Comparison of ENCODE assay signal across 26 mouse cellular contexts in the genomic region with DNA sequence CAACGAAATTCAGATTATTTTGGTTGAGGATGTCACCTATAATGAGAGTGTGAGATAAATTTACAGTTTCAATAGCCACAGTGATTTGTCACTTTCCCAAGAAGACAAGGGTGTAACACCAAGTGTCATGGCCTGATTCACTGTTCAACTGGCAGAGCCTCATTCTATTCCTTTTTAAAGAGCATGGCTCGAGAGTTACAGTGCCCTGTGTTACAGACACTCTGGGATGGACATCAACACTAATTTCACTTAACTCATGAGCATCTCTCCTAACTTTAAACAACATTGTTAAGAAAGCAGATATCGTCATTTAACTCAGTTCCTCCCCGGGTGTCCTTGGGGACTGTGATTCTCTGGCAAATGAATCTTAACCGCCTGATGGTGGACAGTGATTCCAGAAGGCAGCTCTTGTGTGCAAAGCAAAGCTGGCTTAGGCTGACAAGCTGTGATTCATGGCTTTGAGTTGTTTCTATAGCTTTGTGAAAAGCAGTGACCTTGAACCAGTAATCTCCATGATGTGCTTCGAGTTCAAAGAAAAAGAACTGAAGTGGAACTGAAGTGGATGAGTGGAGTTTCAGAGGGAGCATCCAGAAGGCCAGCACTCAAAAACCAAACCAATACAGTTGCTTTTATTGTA.
DNase-seq lines count a peak whose midpoint lies in the region; ATAC-seq lines count a peak whose summit lies in the region.
"Had no signal": no experiment of that assay in that cellular context is flagged by ENCODE, and none has a peak within 500 bp of the region (broad histone marks: within the 10 kb centered on the region; RNA-seq: fewer than 3 reads in every experiment).

No protein-coding gene starts in this region.

- no peaks in the 10 kb centered on the region for H3K27me3 ChIP-seq in hindbrain, embryonic 11.5 days (ENCODE audit: control insufficient read depth, insufficient read depth, low read length)
- no peaks in the 10 kb centered on the region for H3K27me3 ChIP-seq in hindbrain, embryonic 12.5 days
- no peaks in the 10 kb centered on the region for H3K27me3 ChIP-seq in midbrain, embryonic 11.5 days (ENCODE audit: control insufficient read depth, insufficient read depth, low read length)
- H3K27me3 ChIP-seq in midbrain, embryonic 16.5 days (ENCODE audit: control insufficient read depth, insufficient read depth, low read depth, low read length): no peaks in the 10 kb centered on the region
- H3K27me3 ChIP-seq: heart, embryonic 12.5 days; hindbrain, embryonic 15.5 days; megakaryocyte, embryonic 14.5 days had no signal

- 64% methylated on average over 6 of the region's 6 CpGs for whole genome bisulfite sequencing in hindbrain, embryonic 11.5 days
- 52% methylated on average over 6 of the region's 6 CpGs for WGBS in hindbrain, embryonic 12.5 days
- 34% methylated on average over 6 of the region's 6 CpGs for WGBS in midbrain, embryonic 11.5 days
- WGBS in midbrain, embryonic 16.5 days: 26% methylated on average over 6 of the region's 6 CpGs

- DNase-seq in hindbrain, embryonic 11.5 days (ENCODE audit: low spot score): peak; percentile 9
- peak; percentile 89 for DNase-seq in midbrain, embryonic 11.5 days (ENCODE audit: low spot score, missing footprints)
- DNase-seq in embryo, embryonic 11.5 days (ENCODE audit: low read depth, low spot score): peak; percentile 1
- DNase-seq in retina, postnatal 1 day: peak; percentile 32
- DNase-seq in spleen, adult 12 weeks (ENCODE audit: low spot score): no peak
- DNase-seq: adrenal gland, adult 2 months; cerebellum, adult 11-12 months; gastrocnemius, adult 2 months; heart, adult 11 months; heart, postnatal 14 days; kidney, postnatal 4 days; layer of hippocampus, adult 9-11 months; lung, adult 2 months; right cerebral cortex, postnatal 4 days; thymus, postnatal 25 days had no signal

- H3K9ac ChIP-seq in hindbrain, embryonic 11.5 days (ENCODE audit: low read depth, low read length): no peak overlapping the region
- H3K9ac ChIP-seq in hindbrain, embryonic 12.5 days: no peak overlapping the region
- H3K9ac ChIP-seq in midbrain, embryonic 11.5 days (ENCODE audit: low read length): no peak overlapping the region
- H3K9ac ChIP-seq in midbrain, embryonic 16.5 days (ENCODE audit: low read depth, low read length): no peak overlapping the region
- H3K9ac ChIP-seq: heart, embryonic 12.5 days; hindbrain, embryonic 15.5 days had no signal

- ATAC-seq in hindbrain, embryonic 11.5 days (ENCODE audit: low FRiP score): peak; percentile 43; the same call in 1 of the 2 replicates
- ATAC-seq in hindbrain, embryonic 12.5 days (ENCODE audit: low FRiP score): no peak
- ATAC-seq in midbrain, embryonic 11.5 days (ENCODE audit: low FRiP score): peak; percentile 81
- ATAC-seq in midbrain, embryonic 16.5 days: no peak
- ATAC-seq: forebrain, embryonic 16.5 days; intestine, embryonic 16.5 days had no signal

- no peaks in the 10 kb centered on the region for H3K9me3 ChIP-seq in hindbrain, embryonic 11.5 days (ENCODE audit: control insufficient read depth, low read length)
- H3K9me3 ChIP-seq in hindbrain, embryonic 12.5 days (replicated peaks): no peaks in the 10 kb centered on the region
- H3K9me3 ChIP-seq in midbrain, embryonic 11.5 days (ENCODE audit: control insufficient read depth, low read length): no peaks in the 10 kb centered on the region
- H3K9me3 ChIP-seq in midbrain, embryonic 16.5 days (replicated peaks; ENCODE audit: control insufficient read depth, low read length, poor library complexity, severe bottlenecking): no peaks in the 10 kb centered on the region
- H3K9me3 ChIP-seq: heart, embryonic 12.5 days; hindbrain, embryonic 15.5 days; limb, embryonic 10.5 days had no signal

- no peak overlapping the region for H3K4me2 ChIP-seq in hindbrain, embryonic 11.5 days (replicated peaks; ENCODE audit: low read depth, low read length)
- H3K4me2 ChIP-seq in hindbrain, embryonic 12.5 days (replicated peaks): no peak overlapping the region
- H3K4me2 ChIP-seq in midbrain, embryonic 11.5 days: no peak overlapping the region
- H3K4me2 ChIP-seq in midbrain, embryonic 16.5 days (ENCODE audit: low read length): no peak overlapping the region
- H3K4me2 ChIP-seq: heart, embryonic 12.5 days; hindbrain, embryonic 15.5 days; liver, embryonic 11.5 days had no signal

- no peak overlapping the region for H3K4me3 ChIP-seq in hindbrain, embryonic 11.5 days (ENCODE audit: low read depth, low read length)
- no peak overlapping the region for H3K4me3 ChIP-seq in hindbrain, embryonic 12.5 days
- H3K4me3 ChIP-seq in midbrain, embryonic 11.5 days (ENCODE audit: low read depth, low read length): no peak overlapping the region
- H3K4me3 ChIP-seq in midbrain, embryonic 16.5 days (ENCODE audit: low read depth, low read length): no peak overlapping the region
- H3K4me3 ChIP-seq: gastrocnemius, adult 2 months; heart, embryonic 12.5 days; hindbrain, embryonic 15.5 days; left cerebral cortex, adult 2 months; limb, embryonic 10.5 days; megakaryocyte, embryonic 14.5 days had no signal

- H3K36me3 ChIP-seq in hindbrain, embryonic 11.5 days (ENCODE audit: control insufficient read depth, insufficient read depth, low read length): no peaks in the 10 kb centered on the region
- no peaks in the 10 kb centered on the region for H3K36me3 ChIP-seq in hindbrain, embryonic 12.5 days
- H3K36me3 ChIP-seq in midbrain, embryonic 11.5 days (ENCODE audit: control insufficient read depth, insufficient read depth, low read length): no peaks in the 10 kb centered on the region
- no peaks in the 10 kb centered on the region for H3K36me3 ChIP-seq in midbrain, embryonic 16.5 days (ENCODE audit: control insufficient read depth, insufficient read depth, low read length)
- H3K36me3 ChIP-seq: heart, embryonic 12.5 days; hindbrain, embryonic 15.5 days; limb, embryonic 10.5 days had no signal

- H3K27ac ChIP-seq in hindbrain, embryonic 11.5 days (ENCODE audit: low read depth, low read length): no peak overlapping the region
- no peak overlapping the region for H3K27ac ChIP-seq in hindbrain, embryonic 12.5 days
- H3K27ac ChIP-seq in midbrain, embryonic 11.5 days (ENCODE audit: low read depth, low read length): no peak overlapping the region; the same call in 1 of the 2 replicates
- H3K27ac ChIP-seq in midbrain, embryonic 16.5 days (ENCODE audit: low read length): no peak overlapping the region
- H3K27ac ChIP-seq: gastrocnemius, adult 2 months; hindbrain, embryonic 15.5 days; left cerebral cortex, adult 2 months; limb, embryonic 10.5 days; stomach, postnatal 0 days had no signal

- no peaks in the 10 kb centered on the region for H3K4me1 ChIP-seq in hindbrain, embryonic 11.5 days (replicated peaks; ENCODE audit: control insufficient read depth, insufficient read depth, low read length)
- H3K4me1 ChIP-seq in hindbrain, embryonic 12.5 days: no peaks in the 10 kb centered on the region
- peaks cover 4% of the 10 kb centered on the region; the same call in 1 of the 2 replicates for H3K4me1 ChIP-seq in midbrain, embryonic 11.5 days (ENCODE audit: control insufficient read depth, insufficient read depth, low read length)
- no peaks in the 10 kb centered on the region for H3K4me1 ChIP-seq in midbrain, embryonic 16.5 days (ENCODE audit: control insufficient read depth, insufficient read depth, low read length)
- H3K4me1 ChIP-seq: heart, embryonic 12.5 days; hindbrain, embryonic 15.5 days; limb, embryonic 10.5 days; megakaryocyte, embryonic 14.5 days had no signal

Comparison
In these comparisons a context has a peak if more than half of its experiments do, and no peak if none do; other contexts are left out.
1. ATAC-seq: peak in hindbrain, embryonic 11.5 days (single experiment) and midbrain, embryonic 11.5 days (single experiment); none in hindbrain, embryonic 12.5 days (single experiment) and midbrain, embryonic 16.5 days (single experiment).